Mouse (Mus musculus): ENCODE data around the gene Susd6. TPM values are rescaled to one million over a fixed set of nuclear protein-coding genes. Genes with fewer than 3 reads are reported as not detected.
"Not testable (repeated sequence)": the region's sequence is repeated elsewhere in the genome, so short reads cannot be mapped to it uniquely, and the experiment has no call there.

The Susd6 gene
- total RNA-seq, 2 experiments from 2014 or later = 32.4 to 32.5 TPM

DNA sequence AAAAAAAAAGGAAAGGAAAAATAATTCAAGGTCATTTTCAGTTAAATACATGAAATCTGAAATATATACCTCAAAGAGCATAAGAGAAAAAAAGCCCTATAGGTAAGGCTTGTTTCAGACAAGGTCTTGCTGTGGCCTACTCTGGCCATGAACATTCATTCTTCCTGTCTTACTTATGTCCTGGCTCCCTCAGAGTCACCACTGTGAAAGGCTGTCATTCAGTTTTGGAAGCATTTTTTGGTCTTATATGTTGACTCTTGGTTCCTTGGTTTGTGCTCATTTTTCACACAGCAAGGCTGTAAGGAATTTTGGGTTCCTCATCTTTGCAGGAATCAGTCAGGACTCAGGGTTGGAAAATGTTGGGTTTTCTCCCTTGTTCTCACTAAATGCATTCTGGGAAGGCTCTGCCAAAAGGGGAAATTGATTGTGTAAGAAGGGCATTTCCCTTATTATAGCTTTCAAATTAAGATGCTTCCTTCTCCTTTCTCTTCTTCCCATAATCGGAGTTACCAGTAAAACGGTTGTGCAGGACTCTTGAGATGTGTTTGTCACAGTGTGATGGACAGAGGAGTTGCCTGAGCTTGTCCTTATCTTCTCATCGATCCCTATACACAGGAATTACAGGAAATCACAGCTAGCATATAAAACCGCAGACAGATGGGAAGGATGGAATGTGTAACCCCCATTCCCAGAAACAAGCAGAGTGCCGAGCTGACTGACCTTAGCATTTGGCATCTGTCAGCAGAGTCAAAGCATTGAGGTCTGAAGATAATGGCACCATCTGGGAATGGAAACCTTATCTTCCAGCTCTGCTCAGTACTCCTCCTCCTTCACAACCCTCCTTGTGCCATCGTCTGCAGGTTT, 21.6 kb downstream of the Susd6 start:
- DNase-seq (ENCODE audit: low spot score in 2 of 2) = no peak

DNA sequence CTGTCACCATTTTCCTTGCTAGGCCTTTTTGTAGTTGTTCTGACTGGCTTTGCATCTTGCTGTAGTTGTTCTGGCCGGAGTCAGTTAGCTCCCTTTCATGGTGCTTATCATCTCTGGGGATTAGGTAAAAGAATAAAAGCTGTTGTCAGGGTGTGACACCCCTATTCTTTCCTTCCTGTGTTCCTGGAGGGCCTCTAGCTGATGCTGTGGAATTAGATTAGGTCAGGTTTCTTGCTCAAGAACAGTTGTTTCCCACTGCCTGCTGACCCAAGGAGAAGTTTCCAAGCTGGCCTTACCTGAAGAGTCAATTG, 22.2 kb downstream of the Susd6 start:
- no peak for DNase-seq (ENCODE audit: low spot score in 2 of 2)

DNA sequence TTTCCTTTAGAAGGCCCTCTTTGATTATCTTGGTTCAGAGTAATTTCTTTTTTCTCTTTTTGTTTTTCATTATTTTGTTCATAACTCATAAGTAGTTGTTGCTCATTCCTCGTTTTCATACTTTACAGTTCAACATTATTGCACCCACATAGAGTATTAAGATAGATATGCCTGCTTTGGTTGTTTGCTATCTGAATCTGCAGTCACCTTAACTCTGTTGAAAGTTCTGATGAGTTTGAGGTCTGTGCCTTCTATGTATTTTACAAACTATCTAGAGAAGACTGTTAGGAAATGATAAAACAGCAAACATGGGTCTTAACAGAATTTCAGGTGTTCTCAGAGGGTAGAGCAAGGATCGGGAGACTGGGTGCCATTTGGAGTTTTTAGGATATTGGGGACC, 23.1 kb downstream of the Susd6 start:
- no peak for DNase-seq (ENCODE audit: low spot score in 2 of 2)

DNA sequence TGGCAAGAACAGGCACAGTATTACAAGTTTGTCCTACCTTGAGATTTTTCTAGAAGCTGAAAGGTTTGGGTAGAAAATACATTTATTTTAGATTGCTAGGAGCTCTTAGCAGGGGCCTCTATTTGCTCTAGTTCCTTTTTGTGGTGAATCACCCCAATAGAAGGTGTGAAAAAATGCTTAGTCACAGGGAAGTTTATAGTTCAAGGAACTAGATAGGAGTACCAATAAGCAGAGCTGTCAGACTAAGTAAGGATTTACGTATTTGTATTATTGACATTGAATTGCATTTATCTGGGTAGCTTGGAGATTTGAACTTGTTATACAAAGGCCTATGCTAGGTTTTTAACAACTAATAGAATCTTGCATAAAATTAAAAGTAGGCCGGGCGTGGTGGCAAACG, 23.6 kb downstream of the Susd6 start:
- no peak for DNase-seq (ENCODE audit: low spot score in 2 of 2)

DNA sequence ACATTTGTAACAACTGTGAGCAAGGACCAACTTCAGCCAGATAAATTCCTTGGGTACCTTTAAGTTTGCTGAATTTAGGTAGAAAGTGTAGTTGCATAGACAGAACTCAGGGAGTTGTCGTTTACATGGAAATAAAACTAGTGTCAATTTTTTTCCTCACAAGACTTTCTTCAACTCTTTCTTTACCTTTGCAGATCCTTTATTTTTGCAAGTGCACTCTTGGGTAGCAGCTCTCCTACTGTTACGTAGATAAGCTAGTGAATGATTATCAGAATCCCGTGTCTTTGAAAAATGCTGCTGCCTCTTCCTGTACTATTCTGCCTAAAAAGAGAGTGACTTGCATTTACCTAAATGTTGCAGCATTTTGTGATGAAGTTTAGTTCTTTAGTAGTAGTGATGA, 24.2 kb downstream of the Susd6 start:
- no peak for DNase-seq (ENCODE audit: low spot score in 2 of 2)

- DNase-seq (ENCODE audit: low spot score in 2 of 2) = no peak
Observed at GRCm38 (mm10) chr12:80815298-80815697, 25.0 kb downstream of the Susd6 start.

- DNase-seq (ENCODE audit: low spot score in 2 of 2) = no peak
Observed at GRCm38 (mm10) chr12:80815893-80816292, 25.6 kb downstream of the Susd6 start.

GRCm38 (mm10) chr12:80816380-80817086, 26.2 kb downstream of the Susd6 start:
- no peak for DNase-seq (ENCODE audit: low spot score in 2 of 2)

GRCm38 (mm10) chr12:80817697-80818235, 27.5 kb downstream of the Susd6 start:
- no peak for DNase-seq (ENCODE audit: low spot score in 2 of 2)

GRCm38 (mm10) chr12:80819020-80819419, 28.7 kb downstream of the Susd6 start:
- not testable (repeated sequence) for DNase-seq (ENCODE audit: low spot score in 2 of 2)

GRCm38 (mm10) chr12:80821312-80822007, 31.1 kb downstream of the Susd6 start:
- DNase-seq (ENCODE audit: low spot score in 2 of 2) = no peak

GRCm38 (mm10) chr12:80822533-80822932, 32.2 kb downstream of the Susd6 start:
- DNase-seq (ENCODE audit: low spot score in 2 of 2) = no peak

DNA sequence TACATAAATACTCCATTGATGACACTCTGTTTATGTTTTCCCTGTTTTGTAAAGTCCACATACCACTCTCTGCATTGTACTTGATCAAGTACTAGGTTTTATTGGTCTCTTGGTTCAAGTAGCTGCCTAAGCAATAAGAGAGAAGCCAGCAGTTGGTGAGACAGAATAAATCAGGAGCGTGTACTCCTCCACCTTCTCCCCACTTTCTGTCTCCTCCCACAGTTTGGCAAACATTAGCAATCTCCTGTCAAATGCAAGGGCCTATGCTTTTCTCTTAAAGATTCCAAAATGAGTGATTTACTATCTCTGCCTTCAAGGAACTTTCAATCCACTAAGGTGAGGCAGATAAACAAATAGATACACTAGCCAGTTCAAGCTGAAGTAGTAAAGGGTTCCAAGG, 33.9 kb downstream of the Susd6 start:
- DNase-seq (ENCODE audit: low spot score in 2 of 2) = no peak

DNA sequence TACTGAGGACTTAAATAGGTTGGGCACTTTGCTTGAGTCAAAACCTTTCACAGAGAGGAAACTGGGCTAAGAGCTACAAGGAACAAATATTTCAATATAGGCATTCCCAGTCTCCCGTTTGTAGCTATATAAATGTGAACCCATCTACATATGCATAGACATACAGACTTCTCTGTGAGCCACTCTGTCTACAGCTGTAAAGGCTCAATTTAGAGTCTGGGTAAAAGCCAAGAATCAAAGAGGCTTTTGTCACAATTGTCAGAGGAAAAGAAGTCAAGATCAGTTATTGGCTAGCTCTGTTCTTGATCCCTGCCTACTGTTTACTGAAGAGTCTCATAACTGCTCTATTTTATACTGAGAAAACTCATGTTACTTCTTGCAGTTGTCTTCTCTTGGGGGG, 36.1 kb downstream of the Susd6 start:
- no peak for DNase-seq (ENCODE audit: low spot score in 2 of 2)

- peak; percentile 20 to 67 for DNase-seq (ENCODE audit: low spot score in 2 of 2)
Observed at GRCm38 (mm10) chr12:80827464-80828015, 37.2 kb downstream of the Susd6 start.

GRCm38 (mm10) chr12:80828020-80828419, 37.7 kb downstream of the Susd6 start:
- no peak for DNase-seq (ENCODE audit: low spot score in 2 of 2)

DNA sequence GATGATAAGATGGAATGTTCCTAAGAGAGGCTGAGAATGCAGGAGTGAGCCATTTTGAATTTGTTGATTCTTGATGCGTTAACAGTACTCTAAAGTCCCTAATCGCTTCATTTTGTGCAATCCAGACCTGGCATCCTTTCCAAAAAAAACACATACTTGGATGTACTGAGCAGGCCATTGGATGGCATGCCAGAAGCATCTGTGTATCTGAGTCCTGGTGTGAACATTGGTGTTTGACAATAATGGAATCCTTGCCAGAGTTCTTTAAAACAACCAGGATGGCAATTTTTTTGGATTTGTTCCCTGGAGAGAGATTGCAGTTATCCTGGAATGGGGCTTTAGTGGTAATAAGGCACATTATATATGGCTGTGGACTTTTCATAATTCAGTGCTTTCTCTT, 38.6 kb downstream of the Susd6 start:
- no peak for DNase-seq (ENCODE audit: low spot score in 2 of 2)

- no peak for DNase-seq (ENCODE audit: low spot score in 2 of 2)
Observed at GRCm38 (mm10) chr12:80830211-80830610, 39.9 kb downstream of the Susd6 start.

- no peak for DNase-seq (ENCODE audit: low spot score in 2 of 2)
Observed at GRCm38 (mm10) chr12:80830820-80831219, 40.5 kb downstream of the Susd6 start.

- DNase-seq (ENCODE audit: low spot score in 2 of 2) = no peak
Observed at GRCm38 (mm10) chr12:80832313-80832712, 42.0 kb downstream of the Susd6 start.

- no peak for DNase-seq (ENCODE audit: low spot score in 2 of 2)
Observed at GRCm38 (mm10) chr12:80833541-80833940, 43.2 kb downstream of the Susd6 start.
